Mouse (Mus musculus) cerebellum, adult 2 months (tissue): ENCODE measurements around the gene Hist1h4i.

Source experiments
- CTCF ChIP-seq: fragments of 200-500 bp; IDR thresholded peaks from 2 replicates; pipeline ENCODE4 v1.5.1; 2011; ENCODE audit warnings: low read depth, mild to moderate bottlenecking, control low read depth, low read length, moderate library complexity, borderline replicate concordance; ENCODE audit not compliant: insufficient read depth
- POLR2A ChIP-seq: fragments of 200-500 bp; IDR thresholded peaks from 2 replicates; pipeline ENCODE4 v1.6.1; 2011; ENCODE audit warnings: low read length, control low read depth, borderline replicate concordance; ENCODE audit not compliant: insufficient read depth

GRCm38 (mm10) chr13:21992550-21992949, 48.6 kb downstream of the Hist1h4i start:
- TF ChIP-seq POLR2A (no peak), CTCF (no peak)
